Mouse (Mus musculus) frontal cortex, postnatal 36 days (tissue): ENCODE measurements around the gene Pcsk5.

Source experiments
- DNase-seq, 2 experiments: peaks; one replicate each; pipeline ENCODE4 v3.0.0; 2022; ENCODE audit warnings: low spot score in 2 of 2

The Pcsk5 gene

DNA sequence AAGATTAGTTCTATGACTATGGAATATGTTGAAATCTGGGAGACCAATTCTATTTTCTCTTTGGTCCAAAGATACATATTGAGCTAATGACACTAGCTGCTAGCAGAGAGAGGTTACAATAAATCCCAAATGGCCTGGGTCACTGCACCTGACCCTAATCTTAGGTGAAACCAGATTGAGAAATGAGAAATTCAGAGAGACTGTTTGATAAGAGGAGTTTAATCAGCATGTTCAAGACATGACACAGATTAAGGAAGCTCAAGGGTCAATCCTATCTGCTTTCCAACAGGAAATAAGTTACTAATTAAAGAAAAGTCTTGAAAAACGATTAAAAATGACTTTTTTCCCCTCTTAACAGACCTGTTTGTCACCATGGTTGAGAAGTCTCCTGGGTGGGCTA lies 96.0 kb downstream of the Pcsk5 start:
- no peak for DNase-seq

DNA sequence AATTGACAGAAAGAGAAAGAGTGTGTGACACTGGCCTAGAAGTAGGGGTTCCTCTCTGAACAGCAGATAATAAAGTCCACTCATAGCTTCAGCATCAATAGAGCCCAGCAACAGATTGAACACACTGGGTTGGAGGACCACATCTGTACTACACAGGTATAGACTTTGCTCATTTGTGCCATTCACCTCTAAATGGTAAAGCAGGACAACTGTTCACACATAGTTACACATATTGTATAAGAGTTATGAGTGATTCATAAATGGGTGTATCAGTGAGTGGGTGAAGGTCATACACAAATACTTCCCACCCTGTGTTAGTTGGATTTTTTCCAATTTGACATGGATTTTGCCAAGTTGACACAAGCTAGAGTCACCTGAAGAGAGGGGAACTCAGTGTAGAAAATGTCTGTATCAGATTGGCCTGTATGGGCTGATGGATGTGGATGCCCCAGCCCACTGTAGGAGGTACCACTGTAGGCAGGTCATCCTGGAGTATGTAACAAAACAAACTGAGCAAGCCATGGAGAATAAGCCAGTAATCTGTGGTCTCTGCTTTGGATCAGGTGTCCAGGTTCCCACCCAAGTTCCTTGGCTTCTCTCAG lies 104.7 kb downstream of the Pcsk5 start:
- DNase-seq: no peak

DNA sequence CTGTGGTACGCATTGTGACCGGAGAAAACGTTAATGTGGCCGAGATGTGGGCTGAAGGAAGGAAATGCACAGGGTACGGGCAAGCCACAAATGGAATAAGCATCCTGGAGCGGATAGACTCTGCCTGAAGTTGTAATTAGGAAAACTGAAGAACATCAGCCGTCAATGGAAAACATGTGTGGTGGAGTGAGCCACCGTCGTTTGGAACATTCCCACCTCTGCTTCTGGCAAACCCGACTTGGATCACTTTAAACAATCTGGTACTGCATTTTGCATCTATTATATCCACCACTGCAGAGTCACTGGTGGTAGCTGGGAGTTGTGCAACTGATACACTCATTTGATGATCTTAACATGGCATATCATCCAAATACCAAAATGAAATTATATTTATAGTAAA lies 120.4 kb downstream of the Pcsk5 start:
- no peak for DNase-seq

DNA sequence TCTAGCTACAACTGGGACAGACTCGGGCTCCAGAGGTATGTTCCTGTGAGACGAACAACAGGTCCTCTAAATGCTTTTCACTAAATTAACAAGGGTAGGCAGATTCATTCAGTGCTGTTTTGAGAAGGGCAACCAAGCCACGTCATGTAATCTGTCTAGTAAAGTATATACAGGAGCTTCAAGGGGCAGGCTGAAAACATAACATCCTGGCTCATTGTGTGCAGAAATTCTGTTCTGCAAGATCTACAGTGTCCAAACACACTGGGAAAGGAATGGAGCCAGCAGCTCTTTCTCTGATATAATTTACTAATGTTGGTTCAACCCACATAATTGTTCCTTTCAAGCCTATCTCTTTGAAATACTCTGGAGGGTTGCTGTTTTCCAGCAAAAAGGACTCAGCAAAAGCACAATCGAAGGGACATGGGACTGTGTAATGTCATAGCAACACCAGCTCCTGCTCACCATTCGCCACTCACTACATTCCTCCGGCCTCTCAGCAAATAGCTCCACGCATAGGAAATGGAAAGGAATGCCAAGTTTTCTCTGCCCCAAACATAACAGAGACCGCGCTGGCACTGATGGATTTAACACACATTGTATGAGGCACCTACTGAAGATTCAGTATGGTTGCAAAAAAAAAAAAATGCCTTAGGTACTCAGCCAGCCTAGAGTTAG lies 122.0 kb downstream of the Pcsk5 start:
- DNase-seq: no peak

DNA sequence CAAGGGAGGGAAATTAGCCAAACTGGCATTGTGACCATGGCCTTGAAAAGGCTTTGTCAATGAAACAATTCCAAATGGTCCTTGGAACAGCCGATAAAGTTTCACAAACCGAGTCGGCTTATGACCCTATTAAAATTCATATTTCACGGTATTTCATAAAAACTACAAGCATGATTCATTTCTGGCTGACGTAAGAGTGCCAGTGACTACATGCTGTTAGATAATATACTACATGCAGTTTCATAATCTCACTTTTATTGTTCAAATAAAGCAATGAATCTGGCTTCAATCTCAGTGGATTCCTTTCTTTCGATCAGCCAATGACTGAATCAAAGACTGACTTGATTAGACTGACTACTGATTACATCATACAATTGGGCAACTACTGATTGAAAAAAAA lies 145.8 kb downstream of the Pcsk5 start:
- DNase-seq: no peak

DNA sequence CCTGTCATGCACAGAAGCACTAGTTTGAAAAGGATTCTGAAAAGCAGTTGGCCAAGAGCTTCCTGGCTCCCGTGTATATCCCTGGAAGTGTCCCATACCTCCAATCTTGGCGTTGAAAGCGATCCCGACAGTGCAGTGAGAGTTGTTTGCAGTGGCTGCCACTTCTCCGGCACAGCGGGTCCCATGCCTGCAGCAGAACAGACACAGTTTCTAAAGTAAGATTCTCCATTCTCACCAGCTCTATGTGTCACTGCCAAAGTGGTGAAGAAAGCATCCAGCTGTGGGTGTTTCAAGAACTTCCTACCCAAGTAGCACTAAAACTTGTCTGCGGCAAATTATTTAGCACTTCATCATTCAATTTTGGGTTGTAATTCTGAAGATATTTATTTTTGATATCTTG lies 159.1 kb downstream of the Pcsk5 start:
- peak; percentile 31 to 51 for DNase-seq

DNA sequence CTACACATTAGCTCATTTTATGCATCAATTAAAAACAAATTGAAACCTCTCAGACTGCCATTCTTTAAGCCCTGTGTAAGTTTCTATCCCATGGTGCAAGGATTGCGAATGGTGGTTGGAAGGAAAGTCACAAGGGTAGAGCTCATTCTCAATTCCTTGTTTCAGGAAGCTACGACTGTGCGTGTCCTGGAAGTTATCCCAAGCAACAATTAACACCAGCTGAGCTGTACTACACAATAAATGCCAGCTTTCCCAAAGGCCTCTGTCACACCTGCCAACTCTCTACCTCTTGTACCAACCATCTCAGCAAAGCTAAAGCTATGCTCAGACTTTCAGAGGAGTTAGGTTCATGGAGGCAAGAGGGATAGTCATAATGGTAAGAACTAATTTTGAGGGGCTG lies 174.8 kb downstream of the Pcsk5 start:
- DNase-seq: no peak

DNA sequence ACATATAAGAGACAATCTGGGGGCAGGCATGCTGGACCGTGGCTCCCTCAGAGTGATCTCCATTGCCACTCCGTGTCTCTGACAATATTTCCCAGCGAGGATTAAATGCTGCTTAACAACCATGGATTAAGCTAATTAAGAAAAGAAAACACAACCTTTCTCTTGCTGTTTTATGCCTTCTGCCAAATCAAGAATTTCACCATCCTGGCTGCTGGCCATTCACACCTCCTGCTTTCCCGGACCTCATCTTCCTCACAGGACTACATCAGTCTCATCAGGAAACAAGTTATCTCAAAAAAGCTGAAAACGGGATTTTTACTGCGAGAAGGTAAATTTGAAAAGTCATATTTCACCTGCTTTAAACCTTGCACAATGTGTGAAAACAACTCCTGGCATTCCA lies 175.2 kb downstream of the Pcsk5 start:
- DNase-seq: no peak

DNA sequence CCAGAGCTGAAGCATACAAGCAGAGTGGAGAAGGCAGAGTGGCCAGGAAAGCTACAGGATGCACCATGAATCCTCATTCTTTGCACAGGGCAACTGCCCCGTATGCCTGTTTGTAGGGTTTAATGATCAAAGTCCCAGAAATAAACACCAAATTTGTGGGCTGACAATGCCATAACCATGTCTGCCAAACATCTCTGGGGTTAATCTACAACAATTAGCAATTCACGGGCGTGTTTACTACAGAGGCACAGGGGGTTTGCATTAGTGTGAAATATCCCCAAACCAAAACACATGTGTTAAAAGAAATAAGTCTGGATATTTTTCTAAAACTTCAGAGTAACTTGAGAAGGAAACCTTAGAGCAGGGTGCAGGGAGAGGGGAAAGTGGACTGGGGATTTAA lies 178.1 kb downstream of the Pcsk5 start:
- no peak for DNase-seq

DNA sequence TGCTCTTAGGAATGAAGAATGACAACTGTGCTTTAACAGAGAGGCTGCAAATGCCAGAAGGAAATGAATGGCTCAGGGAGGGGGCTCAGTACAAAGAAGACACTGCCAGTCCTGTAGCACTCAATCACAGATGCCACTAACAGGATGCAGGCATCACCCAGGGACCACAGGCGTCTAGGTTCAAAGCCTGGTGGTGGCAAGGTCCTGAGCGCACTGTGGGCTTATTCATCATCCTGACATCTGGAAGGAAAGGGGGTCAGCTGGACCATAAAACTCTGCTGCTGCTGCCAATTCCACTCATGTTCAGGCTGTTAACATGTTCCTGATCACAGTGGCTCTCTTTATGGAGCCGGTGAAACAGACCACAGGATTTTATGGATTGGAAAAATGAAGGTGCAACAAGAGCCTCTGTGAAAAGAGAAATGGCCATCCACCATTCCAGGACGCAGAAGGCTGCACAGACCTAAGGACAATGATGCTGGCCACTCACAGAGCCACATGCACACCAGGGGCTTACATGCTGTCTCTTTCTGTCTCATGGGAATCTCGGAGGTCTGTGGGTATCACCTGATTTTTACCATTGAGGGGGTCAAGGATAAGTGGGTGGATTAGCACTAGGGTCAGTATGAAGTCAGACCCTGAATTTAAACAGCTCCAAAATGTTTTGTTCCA lies 186.5 kb downstream of the Pcsk5 start:
- no peak for DNase-seq

DNA sequence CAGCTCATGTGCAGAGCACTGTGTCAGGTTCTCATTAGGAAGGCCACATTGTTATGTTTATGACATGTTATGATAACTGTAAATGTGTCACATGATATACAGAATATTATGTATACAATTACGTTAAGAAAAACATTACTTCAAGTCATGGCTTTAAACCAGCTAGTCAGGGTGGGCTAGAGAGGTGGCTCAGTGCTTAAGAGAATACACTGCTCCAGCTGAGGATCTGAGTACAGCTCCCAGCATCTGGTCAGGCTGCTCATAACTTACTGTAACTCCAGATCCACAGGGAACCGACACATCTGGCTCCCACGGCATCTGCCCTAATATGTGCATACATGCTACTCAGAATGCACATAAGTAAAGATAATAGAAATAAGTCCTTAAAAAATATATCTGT lies 187.5 kb downstream of the Pcsk5 start:
- DNase-seq: no peak

DNA sequence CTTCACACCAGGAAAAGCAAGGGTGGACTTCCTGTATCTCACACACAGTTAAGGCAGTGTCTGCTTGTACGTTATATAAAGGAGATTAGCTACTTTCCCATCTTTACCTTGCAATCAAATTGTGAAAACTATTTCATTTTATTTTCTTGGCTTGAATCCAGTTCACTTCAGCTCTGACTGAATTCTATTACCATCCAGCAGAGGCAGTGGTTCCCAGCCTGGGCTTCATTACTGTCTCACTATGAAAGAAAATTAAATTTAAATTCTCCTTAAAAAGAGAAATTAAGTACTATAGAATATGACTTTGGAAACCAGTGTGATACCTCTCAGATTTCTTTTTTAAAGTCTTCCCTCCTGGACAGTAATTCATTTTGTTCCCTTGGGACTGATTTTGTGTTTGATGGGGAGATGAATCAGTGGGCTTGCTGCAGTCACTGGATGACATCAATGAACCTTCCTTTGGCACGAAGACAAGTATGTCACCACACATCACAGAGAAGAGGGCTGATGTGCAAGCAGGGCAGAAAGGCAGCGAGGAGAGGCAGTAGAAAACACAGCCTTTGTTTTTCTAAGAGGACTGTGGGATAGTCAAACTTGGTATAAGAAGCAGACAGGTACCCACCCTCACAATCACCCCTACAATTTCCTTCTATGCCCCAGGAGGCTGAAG lies 194.2 kb downstream of the Pcsk5 start:
- DNase-seq: no peak

DNA sequence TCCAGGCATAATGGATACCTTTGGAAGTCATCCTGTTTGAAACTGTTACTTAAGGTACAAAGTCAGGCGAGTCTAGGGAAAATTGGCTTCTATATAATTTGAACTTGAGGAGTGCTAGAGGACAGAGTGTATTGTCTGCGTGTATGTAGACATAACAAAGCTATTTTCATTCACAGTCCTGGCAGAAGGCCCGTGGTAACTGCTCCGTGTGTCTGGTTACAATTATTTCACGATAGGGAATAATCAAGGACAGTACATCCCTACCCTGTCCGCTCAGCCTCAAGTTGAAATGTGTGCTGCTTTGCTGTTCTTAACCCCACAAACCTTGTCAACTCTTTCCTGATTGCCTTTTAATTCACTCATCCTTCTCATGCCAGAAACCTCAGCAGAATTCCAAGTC lies 201.4 kb downstream of the Pcsk5 start:
- no peak for DNase-seq

DNA sequence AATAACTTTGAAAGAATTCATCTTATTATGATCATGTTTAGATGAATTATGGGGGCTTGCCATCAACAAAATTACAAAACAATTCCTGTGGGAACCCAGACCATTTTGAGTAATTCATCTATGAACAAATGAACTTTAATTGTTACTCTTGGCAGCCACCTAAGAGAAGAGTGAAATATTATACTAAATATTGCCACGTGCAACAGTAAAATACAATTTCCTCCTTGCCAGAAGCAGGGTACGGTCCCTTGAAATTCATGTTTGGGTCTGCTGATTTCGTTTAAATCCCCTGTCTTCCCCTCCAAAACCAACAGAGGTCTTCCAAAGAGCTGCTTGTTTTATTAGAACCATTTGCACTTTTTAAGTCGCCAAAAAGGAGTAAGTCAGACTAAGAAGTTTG lies 221.8 kb downstream of the Pcsk5 start:
- DNase-seq: no peak

DNA sequence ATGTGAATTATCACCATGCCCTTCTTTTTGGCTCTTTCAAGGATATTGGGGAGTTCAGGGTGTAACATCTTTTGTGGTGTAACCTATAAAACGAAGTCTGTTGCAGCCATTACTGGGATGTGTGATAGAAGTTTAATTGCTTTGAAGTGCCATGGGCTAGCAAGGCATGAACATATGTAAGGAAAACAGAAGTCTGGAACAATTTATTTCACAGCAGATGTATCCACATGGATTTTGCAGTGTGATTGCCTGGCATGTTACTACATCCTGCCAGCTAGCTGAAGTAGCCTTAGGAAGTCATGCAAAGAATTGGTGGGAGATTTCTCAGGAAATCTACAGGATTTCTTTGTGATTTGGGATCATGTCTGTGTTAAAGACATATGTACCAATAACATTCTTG lies 230.9 kb downstream of the Pcsk5 start:
- no peak for DNase-seq

DNA sequence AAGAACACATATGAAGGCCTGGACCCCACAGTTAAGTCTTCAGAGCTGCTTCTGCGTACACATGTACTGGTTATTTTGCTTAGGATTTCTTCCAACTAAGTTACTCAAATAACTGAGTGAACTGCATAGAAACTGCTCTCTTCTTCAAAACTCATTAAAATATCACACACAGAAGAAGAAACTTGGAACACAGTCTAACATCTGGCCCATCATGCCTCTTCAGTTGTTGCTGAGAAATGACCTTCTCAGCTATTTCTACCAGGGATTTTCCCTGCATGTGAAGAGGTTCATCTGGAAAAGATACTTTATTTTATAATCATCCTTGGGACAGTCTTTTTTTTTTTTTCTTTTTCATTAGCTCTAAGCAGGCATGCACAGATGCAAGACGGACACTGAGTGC lies 231.3 kb downstream of the Pcsk5 start:
- DNase-seq: no peak

DNA sequence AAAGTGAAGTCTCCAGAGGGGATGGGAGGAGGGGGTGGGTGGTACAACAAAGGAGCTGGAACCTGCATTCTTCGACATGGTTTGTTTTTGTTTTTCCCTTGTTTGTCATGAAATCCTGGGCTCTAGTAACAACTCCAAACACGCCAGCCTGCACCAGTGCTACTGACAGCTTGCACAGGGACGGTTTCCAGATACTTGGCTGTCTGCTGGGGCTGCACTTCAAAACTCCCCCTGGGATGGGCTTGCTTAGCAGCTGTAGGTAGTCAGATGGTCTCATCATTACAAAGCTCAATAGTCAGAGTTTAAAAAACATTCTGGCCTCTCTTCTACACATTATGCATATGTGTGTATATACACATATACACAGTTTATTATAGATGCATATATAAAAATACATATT lies 234.1 kb downstream of the Pcsk5 start:
- DNase-seq: no peak

DNA sequence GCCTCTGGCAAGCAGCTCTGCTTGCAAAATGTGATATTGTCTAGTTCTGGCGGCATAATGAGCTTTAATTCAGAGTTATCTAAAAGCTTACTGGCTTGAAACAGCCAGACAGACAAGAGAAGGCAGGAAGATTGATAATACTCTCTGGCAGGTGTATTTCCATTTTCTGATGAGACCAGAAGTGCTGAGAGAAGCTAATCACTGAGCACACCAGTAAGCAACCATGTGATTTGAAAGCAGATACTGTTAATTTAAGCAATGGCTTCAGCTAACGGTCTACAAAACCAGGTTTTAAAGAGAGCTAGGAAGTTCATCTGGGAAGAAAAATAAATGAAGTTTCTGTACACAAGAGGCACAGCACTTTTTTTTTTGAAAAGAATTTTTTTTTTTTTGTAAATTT lies 237.1 kb downstream of the Pcsk5 start:
- DNase-seq: no peak

DNA sequence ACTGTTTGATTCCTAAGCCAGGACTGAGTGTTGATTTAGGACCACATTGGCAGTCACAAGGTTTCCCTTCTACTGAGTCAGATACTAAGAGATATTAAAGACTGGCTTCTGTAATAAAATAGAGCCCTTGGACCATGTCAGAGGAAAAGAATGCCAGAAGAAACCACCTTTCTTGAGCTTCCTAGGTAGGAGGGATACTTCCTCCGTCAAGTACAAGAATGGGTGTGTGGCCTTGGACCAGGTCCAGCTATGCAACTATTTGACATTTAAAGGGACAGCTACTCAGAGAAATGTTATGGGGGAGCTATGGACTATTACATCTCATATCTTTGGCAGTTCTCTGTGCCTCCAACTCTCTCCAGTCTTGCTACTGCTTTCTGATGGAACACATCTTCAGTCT lies 244.6 kb downstream of the Pcsk5 start:
- no peak for DNase-seq

DNA sequence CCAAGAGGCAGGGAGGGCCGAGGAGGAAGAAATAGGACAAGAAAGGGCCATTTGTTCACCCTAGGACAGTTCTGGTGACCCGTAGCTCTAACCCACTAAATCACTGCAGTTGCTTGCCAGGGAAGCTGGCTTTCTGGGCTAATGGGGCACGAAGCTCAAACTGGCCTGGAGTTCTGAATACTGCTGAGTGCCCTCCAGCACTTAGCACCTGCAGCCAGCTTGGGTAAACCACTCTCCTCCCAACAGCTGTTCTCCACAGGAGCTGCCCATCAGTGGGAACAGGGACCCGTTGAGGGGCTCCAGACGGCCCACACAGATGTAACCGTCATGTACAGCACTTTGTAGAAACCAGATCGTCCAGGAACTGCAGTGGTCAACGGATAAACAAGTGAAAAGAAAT lies 246.1 kb downstream of the Pcsk5 start:
- no peak for DNase-seq

DNA sequence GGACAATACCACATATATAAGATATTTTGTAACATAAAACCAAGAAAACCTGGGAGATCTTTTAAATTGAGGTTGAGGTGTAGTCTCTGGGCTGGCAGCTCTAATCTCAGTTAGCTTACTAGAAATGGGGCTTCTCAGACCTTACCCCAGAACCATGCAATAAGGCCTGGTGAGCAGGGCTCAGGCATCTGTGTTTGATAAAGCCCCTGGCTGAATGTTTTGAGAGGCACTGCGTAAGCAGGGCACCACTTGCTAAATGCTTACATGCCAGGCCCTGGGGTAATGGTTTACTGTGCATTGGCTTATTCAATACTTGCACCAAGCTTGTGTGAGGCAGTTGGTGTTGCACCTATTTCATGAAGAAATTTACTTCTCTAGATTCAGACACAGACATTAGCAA lies 247.1 kb downstream of the Pcsk5 start:
- no peak for DNase-seq

DNA sequence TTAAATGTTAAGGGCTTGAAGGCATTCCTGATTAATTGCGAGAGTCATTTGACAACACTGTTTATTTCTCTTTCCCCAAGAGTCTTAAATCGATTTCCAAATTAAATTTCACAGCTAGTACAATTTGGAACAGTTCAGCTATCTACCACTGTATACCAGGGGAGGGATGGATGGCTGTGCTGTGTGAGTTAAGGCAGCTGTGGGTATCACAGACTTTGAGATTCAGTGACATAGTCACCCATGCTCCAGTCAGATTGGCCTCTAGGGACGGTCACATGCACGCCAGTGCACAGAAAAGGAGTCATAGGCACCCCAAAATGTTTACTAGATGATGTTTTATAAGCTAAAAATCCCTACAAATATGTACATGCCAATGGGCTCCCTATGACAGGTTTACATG lies 260.0 kb downstream of the Pcsk5 start:
- no peak for DNase-seq

DNA sequence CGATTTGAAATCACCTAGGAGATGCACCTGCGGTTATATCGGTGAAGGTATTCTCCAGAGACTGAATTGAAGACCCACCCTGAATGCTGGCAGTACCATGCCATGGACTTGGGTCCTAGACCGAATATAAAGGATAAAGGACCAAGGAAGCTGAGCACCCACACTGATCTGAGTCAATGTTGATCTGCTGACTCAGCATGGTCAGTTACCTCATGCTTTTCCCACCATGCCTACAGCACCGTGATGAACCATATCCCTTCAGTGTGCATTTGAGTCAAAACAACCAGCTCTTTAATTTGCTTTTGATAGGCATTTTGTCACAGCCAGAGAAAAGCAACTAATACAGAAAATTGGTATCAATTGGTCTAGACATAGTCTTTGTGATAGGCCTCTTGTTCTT lies 262.9 kb downstream of the Pcsk5 start:
- DNase-seq: no peak
